Mouse (Mus musculus): ENCODE measurements at regions not wholly inside any gene's neighbourhood (a gene's known extent, or its start where the extent isn't known, plus 50 kb on each side); places are given as distances from the start of the nearest gene placed in this dataset.
A peak's percentile ranks its signal among the peaks of the same experiment; 100 is the strongest.
"Not testable (repeated sequence)": the region's sequence is repeated elsewhere in the genome, so short reads cannot be mapped to it uniquely, and the experiment has no call there.

DNA sequence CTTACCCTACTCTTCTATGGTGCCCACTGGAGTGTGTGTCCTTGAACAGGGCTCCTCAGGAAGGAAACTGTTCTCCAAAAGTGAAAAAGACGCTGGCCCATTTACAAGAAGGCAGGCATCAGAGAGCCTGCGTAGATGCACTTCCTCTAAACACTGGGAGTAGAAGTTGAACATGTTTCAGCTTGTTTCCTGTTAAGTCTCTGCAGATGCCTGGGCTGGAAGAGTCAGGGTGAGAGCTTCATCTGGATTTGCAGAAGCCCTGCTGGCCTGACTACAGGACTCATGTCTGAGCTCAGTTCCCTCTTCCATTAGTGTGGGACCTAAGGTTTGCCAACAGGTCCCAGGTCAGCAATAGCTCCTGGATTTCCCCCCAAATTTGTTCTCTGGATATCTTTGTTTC lies 54.7 kb upstream of the Nlrp1b start:
- DNase-seq = no peak

DNA sequence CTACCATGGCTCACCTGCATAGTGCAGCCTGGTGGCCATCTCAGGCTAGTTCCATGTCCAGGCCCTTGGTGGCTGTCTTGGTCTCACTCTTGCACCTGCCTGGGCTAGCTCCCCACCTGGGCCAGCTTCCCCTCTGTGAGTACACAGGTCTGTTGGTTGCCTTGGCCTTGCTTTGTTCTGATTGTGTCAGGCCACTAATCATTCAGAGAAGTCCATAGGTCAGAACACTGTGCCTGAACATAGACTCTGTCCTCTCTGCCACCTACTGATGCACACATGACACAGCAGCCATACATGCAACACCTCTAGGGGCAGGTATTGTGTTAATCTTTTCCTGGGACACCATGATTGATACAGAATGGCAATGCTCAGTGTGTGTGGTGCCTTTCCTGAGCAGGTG lies 57.7 kb upstream of the Nlrp1b start:
- DNase-seq = not testable (repeated sequence)

GRCm38 (mm10) chr11:71289490-71289889 lies 59.0 kb upstream of the Nlrp1b start:
- DNase-seq = no peak

- no peak for DNase-seq
Measured at GRCm38 (mm10) chr11:71299479-71299878, 68.9 kb upstream of the Nlrp1b start.

GRCm38 (mm10) chr11:71323439-71323838 lies 92.9 kb upstream of the Nlrp1b start:
- DNase-seq = no peak

DNA sequence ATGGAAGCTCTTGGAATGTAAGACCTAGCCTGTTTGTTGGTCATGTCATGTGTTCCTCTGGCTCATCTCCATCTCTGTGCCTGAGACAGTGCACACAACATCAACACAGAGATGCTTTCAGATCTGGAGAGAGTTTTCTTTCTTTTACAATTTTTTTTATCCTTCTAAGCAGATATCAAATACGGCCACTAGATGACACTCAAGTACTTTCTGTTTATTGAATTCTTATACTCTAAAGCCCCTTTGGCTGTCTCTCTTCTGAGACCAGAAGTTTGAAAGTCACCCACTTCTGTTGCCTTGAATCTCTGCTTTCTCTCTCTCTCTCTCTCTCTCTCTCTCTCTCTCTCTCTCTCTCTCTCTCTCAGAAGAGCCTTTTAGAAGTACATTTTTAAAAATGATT lies 106.9 kb upstream of the Nlrp1b start:
- DNase-seq = no peak

DNA sequence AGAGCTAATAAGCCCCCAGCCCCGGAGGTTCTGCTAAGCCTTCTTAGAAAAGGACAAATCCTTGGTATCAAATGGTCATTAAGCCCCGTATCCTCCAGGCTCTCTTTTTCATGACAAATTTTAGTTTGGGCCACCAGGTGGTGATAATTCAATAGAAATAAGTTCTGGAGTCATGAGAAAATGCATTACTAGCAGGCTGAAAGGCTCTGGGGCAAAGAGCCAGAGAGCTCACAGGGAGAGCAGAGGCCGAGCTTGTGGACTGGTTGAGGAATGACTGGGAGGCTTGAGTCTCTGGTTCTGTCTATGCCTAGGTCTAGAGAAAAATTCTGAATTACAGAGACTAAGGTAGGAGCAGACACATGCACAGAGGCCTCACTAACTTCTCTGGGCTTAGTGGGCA lies 115.5 kb upstream of the Nlrp1b start:
- no peak for DNase-seq

GRCm38 (mm10) chr11:71357089-71357488 lies 126.6 kb upstream of the Nlrp1b start:
- no peak for DNase-seq

GRCm38 (mm10) chr11:71360856-71361255 lies 130.3 kb upstream of the Nlrp1b start:
- DNase-seq = no peak

- no peak for DNase-seq
Measured at GRCm38 (mm10) chr11:71371871-71372270, 141.3 kb upstream of the Nlrp1b start.

GRCm38 (mm10) chr11:71375132-71375531 lies 144.6 kb upstream of the Nlrp1b start:
- DNase-seq = no peak

- no peak for DNase-seq
Measured at GRCm38 (mm10) chr11:71388411-71388810, 157.9 kb upstream of the Nlrp1b start.

DNA sequence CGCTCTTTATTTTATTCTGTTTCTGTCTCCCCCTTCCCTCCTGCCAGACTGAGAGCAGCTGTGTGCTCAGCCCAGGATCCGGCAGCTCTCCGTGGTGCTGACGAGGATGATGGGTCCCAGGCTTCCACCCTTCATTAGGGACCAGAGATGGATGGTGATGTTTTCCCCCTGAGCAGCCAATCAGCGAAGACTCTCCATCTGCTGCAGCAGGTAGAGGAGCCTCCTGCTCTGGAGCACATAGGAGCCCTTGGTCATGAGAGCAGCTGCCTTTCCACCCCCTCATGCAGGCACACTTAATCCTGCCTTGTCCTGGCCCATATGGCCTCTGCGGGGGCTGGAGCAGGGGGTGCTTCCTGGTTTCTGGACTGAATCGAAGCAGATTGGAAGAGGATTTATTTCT lies 159.1 kb upstream of the Nlrp1b start:
- DNase-seq = peak; percentile 6

- DNase-seq = no peak
Measured at GRCm38 (mm10) chr11:71390151-71390550, 159.6 kb upstream of the Nlrp1b start.

DNA sequence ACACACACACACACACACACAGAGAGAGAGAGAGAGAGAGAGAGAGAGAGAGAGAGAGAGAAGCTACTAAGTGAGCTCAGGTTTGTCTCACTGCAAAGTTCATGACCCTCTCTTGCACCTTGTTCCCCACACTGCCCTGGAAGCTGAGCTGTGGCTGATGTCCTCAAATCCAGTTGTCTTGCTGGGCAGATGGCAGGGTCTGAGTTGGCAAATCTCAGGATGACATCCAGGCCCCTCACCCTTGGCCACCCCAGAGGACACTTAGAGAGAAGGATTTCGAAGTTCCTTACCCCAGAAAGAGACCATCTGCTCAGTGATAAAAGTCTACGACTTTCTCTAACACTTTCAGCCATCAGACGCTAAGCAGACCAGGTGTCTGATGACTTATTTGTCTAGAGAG lies 160.1 kb upstream of the Nlrp1b start:
- DNase-seq = no peak

DNA sequence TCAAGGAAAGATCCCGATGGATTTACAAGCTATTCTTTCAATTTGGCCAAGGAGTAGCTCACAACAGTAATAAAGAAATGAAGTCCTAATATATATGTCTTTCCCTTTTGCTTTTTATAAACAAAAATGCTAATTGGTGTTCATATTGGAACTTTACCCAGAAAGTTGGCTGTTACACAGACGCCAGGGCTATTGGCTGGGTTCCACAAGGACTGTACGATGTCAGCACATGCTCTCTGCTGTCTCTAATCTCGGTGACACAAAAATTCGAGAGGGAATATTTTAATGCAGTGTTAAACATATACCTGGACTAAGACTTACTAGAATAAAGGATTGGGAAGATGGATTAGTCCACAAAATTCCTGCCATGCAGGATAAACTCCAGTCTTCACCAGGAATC lies 162.9 kb upstream of the Nlrp1b start:
- DNase-seq = no peak

- DNase-seq = no peak
Measured at GRCm38 (mm10) chr11:71395023-71395422, 164.5 kb upstream of the Nlrp1b start.

GRCm38 (mm10) chr11:71395631-71396030 lies 165.1 kb upstream of the Nlrp1b start:
- no peak for DNase-seq

GRCm38 (mm10) chr11:71400351-71400750 lies 169.8 kb upstream of the Nlrp1b start:
- no peak for DNase-seq

GRCm38 (mm10) chr11:71401411-71402276 lies 171.1 kb upstream of the Nlrp1b start:
- no peak for DNase-seq

DNA sequence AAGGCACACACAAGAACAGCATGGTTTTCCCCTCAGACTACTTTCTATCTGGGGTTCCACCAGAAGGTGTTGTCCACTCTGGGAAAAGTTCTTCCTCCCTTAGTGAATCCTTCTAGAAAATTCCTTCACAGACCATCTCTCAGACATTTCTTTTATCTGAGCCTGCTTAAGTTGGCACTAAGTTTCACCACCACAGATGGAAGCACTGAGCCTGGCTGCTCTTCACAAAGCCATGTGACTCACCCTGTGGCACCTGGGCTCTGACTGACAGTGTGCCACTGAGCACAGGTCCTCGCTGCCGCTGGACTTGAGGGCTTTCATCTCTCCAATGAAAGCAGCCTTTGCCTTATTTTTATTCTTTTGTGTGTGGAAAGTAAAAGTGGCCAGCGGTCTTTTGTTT lies 173.8 kb upstream of the Nlrp1b start:
- no peak for DNase-seq

DNA sequence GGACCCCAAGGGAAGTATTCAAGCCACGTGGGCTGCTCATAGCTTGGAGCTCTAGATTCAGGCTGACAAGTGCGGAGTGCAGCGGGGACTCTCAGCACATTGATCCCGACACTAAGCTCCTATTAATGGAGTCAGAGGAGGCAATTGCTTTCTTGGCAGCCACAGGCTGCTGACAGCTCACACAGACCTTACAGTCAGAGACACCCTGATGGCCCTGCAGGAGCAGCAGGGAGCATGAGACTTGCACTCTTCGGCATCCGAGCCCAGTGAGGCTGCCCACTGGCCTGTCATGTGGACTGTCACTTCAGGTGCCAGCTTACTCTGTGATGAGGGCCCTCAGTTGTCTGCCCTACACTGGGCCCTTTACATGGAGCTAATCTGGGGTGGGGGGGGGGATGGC lies 176.5 kb upstream of the Nlrp1b start:
- no peak for DNase-seq

DNA sequence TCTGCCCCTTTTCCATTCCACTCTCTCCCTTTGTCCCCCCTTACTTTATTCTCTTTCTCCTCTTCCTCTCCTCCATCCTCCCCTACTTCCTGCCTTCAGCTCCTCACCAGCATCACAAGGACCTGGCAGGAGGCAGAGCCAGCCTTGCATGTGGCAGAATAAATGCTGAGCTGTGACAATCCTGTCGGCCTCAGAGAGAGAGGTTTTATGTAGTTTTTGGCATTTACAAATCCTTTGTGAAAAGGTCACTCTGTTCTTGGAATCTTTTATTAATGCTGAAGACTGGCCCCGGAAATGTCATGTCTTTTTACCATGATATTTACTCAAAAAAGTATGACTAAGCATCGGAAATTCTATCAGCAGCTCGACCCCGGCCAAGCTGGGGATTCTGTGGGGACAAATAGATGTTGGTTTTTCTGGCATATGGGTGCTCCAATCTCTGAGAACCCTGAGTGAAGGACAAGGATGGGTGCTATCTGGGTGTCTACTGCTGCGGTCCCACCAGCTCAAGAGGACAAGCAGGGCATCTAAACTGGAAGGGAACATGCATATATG lies 178.8 kb upstream of the Nlrp1b start:
- no peak for DNase-seq

GRCm38 (mm10) chr11:71410582-71410981 lies 180.0 kb upstream of the Nlrp1b start:
- no peak for DNase-seq

DNA sequence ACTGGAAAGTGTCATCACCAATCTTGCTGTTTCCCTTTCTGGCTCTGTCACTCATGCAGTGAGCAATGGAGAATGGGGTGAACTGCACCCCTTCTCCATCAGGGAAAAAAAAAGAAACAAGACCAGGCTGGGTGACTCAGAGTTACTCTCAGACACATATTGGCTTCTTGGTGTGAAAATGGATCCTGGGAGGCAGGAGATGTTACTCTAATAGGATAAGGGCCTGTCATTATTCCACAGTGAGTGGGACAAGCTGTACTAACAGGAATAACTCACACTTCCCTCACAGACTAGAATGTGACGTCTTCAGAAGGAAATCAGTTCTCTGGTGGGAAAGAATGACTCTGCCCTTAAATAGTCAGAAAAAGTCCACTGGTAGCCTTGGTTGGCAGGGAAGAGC lies 181.4 kb upstream of the Nlrp1b start:
- DNase-seq = no peak

All from liver (tissue).